Comparison of ENCODE assay signal across 8 mouse cellular contexts in the genomic region with DNA sequence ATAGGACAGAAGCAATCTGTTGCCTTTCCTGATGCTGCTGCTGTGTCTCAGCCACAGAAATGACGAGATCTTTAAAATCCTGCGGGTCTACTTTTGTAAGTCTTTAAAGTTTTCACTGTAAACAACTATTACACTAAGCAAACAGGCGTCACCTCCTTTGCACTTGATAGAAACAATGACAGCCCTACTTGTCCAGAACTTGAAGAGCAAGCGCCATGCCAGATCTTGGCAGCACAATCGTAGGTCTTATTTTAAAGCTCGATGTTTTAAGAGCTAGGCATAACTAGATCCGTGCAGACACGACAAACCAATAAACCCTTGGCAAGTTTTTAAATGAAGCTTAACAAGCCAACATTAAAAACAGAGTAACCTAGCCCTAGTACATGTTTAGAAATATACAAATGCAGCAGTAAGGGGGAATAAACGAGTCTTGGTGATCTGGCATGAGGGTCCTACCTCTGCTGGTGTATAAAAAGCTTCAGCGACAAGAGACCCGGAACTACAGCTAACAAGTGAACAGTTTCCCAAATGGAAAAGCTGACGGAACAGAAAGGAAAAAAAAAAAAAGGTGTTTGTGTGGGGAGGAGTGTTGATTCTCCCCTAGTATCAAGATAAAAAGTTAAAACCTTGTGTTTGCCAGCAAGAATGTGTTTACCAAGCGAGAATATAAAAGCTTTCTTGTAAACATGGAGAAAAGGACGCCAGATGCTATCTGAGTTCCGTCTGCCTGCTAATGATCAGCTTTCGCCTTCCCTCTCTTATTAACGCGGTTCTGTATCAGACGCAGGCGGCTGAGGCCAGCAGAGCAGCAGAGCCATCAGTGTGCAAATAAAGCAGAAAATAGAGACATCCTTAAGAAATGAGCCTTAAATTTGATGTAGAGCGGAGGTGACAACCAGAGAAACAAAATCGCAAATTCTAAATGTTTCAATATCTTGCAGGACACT. TPM values are rescaled to one million over a fixed set of nuclear protein-coding genes. Genes with fewer than 3 reads are reported as not detected.
A peak's percentile ranks its signal among the peaks of the same experiment; 100 is the strongest.
DNase-seq lines count a peak whose midpoint lies in the region; ATAC-seq and TF ChIP-seq lines count a peak whose summit lies in the region.

No protein-coding gene starts in this region.

- DNase-seq in heart, postnatal 4 days = no peak
- peak; percentile 11 for DNase-seq in c-Kit-negative CD71-positive TER-119-positive erythroid progenitor cells, embryonic 14.5 days (ENCODE audit: low read depth, low spot score)
- peak; percentile 53 for DNase-seq in hindbrain, embryonic 11.5 days (ENCODE audit: low spot score)
- DNase-seq in stomach, postnatal 0 days (ENCODE audit: low spot score) = no peak
- no peak for DNase-seq in frontal cortex, postnatal 10 days (ENCODE audit: low spot score in 2 of 2)
- no peak for DNase-seq in gastrocnemius, postnatal 14 days

- peak overlapping the region; percentile 79 for H3K27ac ChIP-seq in heart, embryonic 12.5 days (ENCODE audit: poor library complexity, severe bottlenecking)
- H3K27ac ChIP-seq in hindbrain, embryonic 11.5 days (ENCODE audit: low read depth, low read length) = peak overlapping the region; percentile 99
- H3K27ac ChIP-seq in lung, embryonic 15.5 days = peak overlapping the region; percentile 94
- 0 out of 2 replicates have a peak overlapping the region, but pooled peaks have one; percentile 41 for H3K27ac ChIP-seq in stomach, postnatal 0 days (replicated peaks)

- H3K4me2 ChIP-seq in heart, embryonic 12.5 days = peak overlapping the region; percentile 85
- H3K4me2 ChIP-seq in hindbrain, embryonic 11.5 days (replicated peaks; ENCODE audit: low read depth, low read length) = peak overlapping the region; percentile 71
- H3K4me2 ChIP-seq in lung, embryonic 15.5 days = peak overlapping the region; percentile 78
- H3K4me2 ChIP-seq in stomach, postnatal 0 days (replicated peaks; ENCODE audit: low read depth) = peak overlapping the region; percentile 72

- no peak for ATAC-seq in heart, embryonic 12.5 days (ENCODE audit: insufficient number of reproducible peaks, low FRiP score)
- no peak for ATAC-seq in hindbrain, embryonic 11.5 days (ENCODE audit: low FRiP score)
- ATAC-seq in lung, embryonic 15.5 days (ENCODE audit: borderline replicate concordance, extremely low read depth, low FRiP score, low TSS enrichment) = no peak
- no peak for ATAC-seq in stomach, postnatal 0 days (ENCODE audit: low FRiP score, low TSS enrichment)

- TF ChIP-seq EP300 in stomach, postnatal 0 days (optimal IDR thresholded peaks at IDR 0.05) = no peak

- peaks cover 6% of the 10 kb centered on the region for H3K27me3 ChIP-seq in heart, embryonic 12.5 days (replicated peaks)
- no peaks in the 10 kb centered on the region; the same call in none of the 2 replicates for H3K27me3 ChIP-seq in hindbrain, embryonic 11.5 days (ENCODE audit: control insufficient read depth, insufficient read depth, low read length)
- H3K27me3 ChIP-seq in lung, embryonic 15.5 days = peaks cover 80% of the 10 kb centered on the region
- peaks cover 13% of the 10 kb centered on the region; the same call in 1 of the 2 replicates for H3K27me3 ChIP-seq in stomach, postnatal 0 days (ENCODE audit: control insufficient read depth, insufficient read depth, low read length)

- H3K4me1 ChIP-seq in heart, embryonic 12.5 days (replicated peaks) = peaks cover 28% of the 10 kb centered on the region
- no peaks in the 10 kb centered on the region for H3K4me1 ChIP-seq in hindbrain, embryonic 11.5 days (replicated peaks; ENCODE audit: control insufficient read depth, insufficient read depth, low read length)
- H3K4me1 ChIP-seq in lung, embryonic 15.5 days = peaks cover 20% of the 10 kb centered on the region
- no peaks in the 10 kb centered on the region for H3K4me1 ChIP-seq in stomach, postnatal 0 days (replicated peaks; ENCODE audit: control insufficient read depth, insufficient read depth)

- no peaks in the 10 kb centered on the region for H3K36me3 ChIP-seq in heart, embryonic 12.5 days
- H3K36me3 ChIP-seq in hindbrain, embryonic 11.5 days (ENCODE audit: control insufficient read depth, insufficient read depth, low read length) = no peaks in the 10 kb centered on the region
- H3K36me3 ChIP-seq in lung, embryonic 15.5 days = no peaks in the 10 kb centered on the region
- H3K36me3 ChIP-seq in stomach, postnatal 0 days (ENCODE audit: control insufficient read depth, insufficient read depth, low read length) = no peaks in the 10 kb centered on the region

- 4% methylated on average over 22 of the region's 22 CpGs for WGBS in heart, embryonic 12.5 days
- WGBS in hindbrain, embryonic 11.5 days = 2% methylated on average over 22 of the region's 22 CpGs
- WGBS in lung, embryonic 15.5 days = 3% methylated on average over 22 of the region's 22 CpGs
- WGBS in stomach, postnatal 0 days = 6% methylated on average over 22 of the region's 22 CpGs

- no peak for TF ChIP-seq CTCF in stomach, postnatal 0 days (IDR thresholded peaks at IDR 0.05; ENCODE audit: low read depth)

- H3K4me3 ChIP-seq in heart, embryonic 12.5 days = peak overlapping the region; percentile 65
- peak overlapping the region; percentile 96 for H3K4me3 ChIP-seq in hindbrain, embryonic 11.5 days (ENCODE audit: low read depth, low read length)
- peak overlapping the region; percentile 73 for H3K4me3 ChIP-seq in lung, embryonic 15.5 days
- peak overlapping the region; percentile 69 for H3K4me3 ChIP-seq in stomach, postnatal 0 days (ENCODE audit: low read depth, low read length)

- intact Hi-C loops in gastrocnemius, postnatal 14 days (cut with DNase I; ENCODE audit: low total_unique reads) = loop anchor here (5.0 kb wide), 1 partner anchor 553 kb away; the partner anchor contains the start of gene Irx3

- H3K9ac ChIP-seq in heart, embryonic 12.5 days = peak overlapping the region; percentile 75
- peak overlapping the region; percentile 75 for H3K9ac ChIP-seq in hindbrain, embryonic 11.5 days (ENCODE audit: low read depth, low read length)
- H3K9ac ChIP-seq in lung, embryonic 15.5 days = peak overlapping the region; percentile 55
- H3K9ac ChIP-seq in stomach, postnatal 0 days (ENCODE audit: low read length) = no peak overlapping the region

- no peaks in the 10 kb centered on the region for H3K9me3 ChIP-seq in heart, embryonic 12.5 days (replicated peaks)
- no peaks in the 10 kb centered on the region for H3K9me3 ChIP-seq in hindbrain, embryonic 11.5 days (ENCODE audit: control insufficient read depth, low read length)
- no peaks in the 10 kb centered on the region for H3K9me3 ChIP-seq in lung, embryonic 15.5 days
- no peaks in the 10 kb centered on the region for H3K9me3 ChIP-seq in stomach, postnatal 0 days (ENCODE audit: control insufficient read depth, low read length)

RNA-seq across cellular contexts. Expression of gene Irx5, which starts 2.6 kb away (rescaled TPM):
- 14.3 and 16.4 TPM in 2 replicates for polyA plus RNA-seq in heart, embryonic 12.5 days (2016; fragmentation: Nextera tagmentation; extraction: Ambion mirVana)
- 10 to 100 TPM; 12.0 to 12.7 TPM for total RNA-seq in heart, postnatal 4 days (2021)
- polyA plus RNA-seq in hindbrain, embryonic 11.5 days (2014; fragmentation: Nextera tagmentation; extraction: Ambion mirVana) = 23.2 and 25.5 TPM in 2 replicates
- polyA plus RNA-seq in lung, embryonic 15.5 days (2015; fragmentation: Nextera tagmentation; extraction: Ambion mirVana) = 19.8 and 20.4 TPM in 2 replicates
- 4.5 and 4.7 TPM in 2 replicates for polyA plus RNA-seq in stomach, postnatal 0 days (2015; fragmentation: Nextera tagmentation; extraction: Ambion mirVana)
- total RNA-seq in gastrocnemius, postnatal 14 days (2021) = not detected

Comparison
In these comparisons a context has a peak if more than half of its experiments do, and no peak if none do; other contexts are left out.
1. H3K27ac ChIP-seq: peak in every context shown above with its lines; median percentile 99 in hindbrain, embryonic 11.5 days; 94 in lung, embryonic 15.5 days; 79 in heart, embryonic 12.5 days; 41 in stomach, postnatal 0 days.
2. DNase-seq: peak in c-Kit-negative CD71-positive TER-119-positive erythroid progenitor cells, embryonic 14.5 days (single experiment) and hindbrain, embryonic 11.5 days (single experiment); none in heart, postnatal 4 days (single experiment), stomach, postnatal 0 days (single experiment), frontal cortex, postnatal 10 days (0 of 2) and gastrocnemius, postnatal 14 days (single experiment).
3. Peak in every context shown above with its lines, with median percentiles within 50 percentile points of each other: H3K4me2 ChIP-seq and H3K4me3 ChIP-seq.